In the genomic region with DNA sequence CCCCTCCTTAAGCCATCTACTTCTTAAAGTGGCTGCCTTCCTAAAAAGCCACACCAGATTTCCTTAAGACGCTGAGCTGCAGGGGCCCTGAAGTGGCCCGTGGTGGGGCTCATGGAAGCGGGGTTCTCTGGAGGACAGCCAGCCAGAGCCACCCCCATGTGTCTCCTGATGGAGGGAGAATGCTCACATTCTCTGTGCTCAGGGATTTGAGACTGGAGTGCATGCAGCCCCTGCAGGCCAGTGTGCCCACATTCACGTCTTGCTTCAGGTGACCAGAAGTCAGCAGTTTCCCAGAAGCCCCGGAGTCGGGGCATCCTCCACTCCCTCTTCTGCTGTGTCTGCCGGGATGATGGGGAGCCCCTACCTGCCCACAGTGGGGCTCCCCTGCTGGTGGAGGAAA, we compare ENCODE assay signal across 8 mouse cellular contexts. TPM values are rescaled to one million over a fixed set of nuclear protein-coding genes. Genes with fewer than 3 reads are reported as not detected.
A peak's percentile ranks its signal among the peaks of the same experiment; 100 is the strongest.
DNase-seq lines count a peak whose midpoint lies in the region; ATAC-seq and TF ChIP-seq lines count a peak whose summit lies in the region.

No protein-coding gene starts in this region.

- no peak for ATAC-seq in lung, embryonic 14.5 days (ENCODE audit: insufficient read depth)
- no peak for ATAC-seq in embryonic facial prominence, embryonic 15.5 days (ENCODE audit: insufficient number of reproducible peaks, low FRiP score, low TSS enrichment, low read depth)
- no peak for ATAC-seq in kidney, embryonic 15.5 days (replicated peaks; ENCODE audit: low FRiP score)
- ATAC-seq in neural tube, embryonic 14.5 days (ENCODE audit: low read depth), result no peak

- peaks cover 25% of the 10 kb centered on the region for H3K36me3 ChIP-seq in lung, embryonic 14.5 days (ENCODE audit: insufficient read depth)
- peaks cover 19% of the 10 kb centered on the region for H3K36me3 ChIP-seq in embryonic facial prominence, embryonic 15.5 days
- H3K36me3 ChIP-seq in kidney, embryonic 15.5 days, result peaks cover 24% of the 10 kb centered on the region
- H3K36me3 ChIP-seq in neural tube, embryonic 14.5 days (ENCODE audit: control insufficient read depth, insufficient read depth, low read length), result peaks cover 9% of the 10 kb centered on the region

- peak overlapping the region; percentile 88 for H3K4me3 ChIP-seq in lung, embryonic 14.5 days (ENCODE audit: low read depth, low read length)
- H3K4me3 ChIP-seq in embryonic facial prominence, embryonic 15.5 days (replicated peaks), result peak overlapping the region; percentile 91
- H3K4me3 ChIP-seq in kidney, embryonic 15.5 days (replicated peaks), result peak overlapping the region; percentile 97
- peak overlapping the region; percentile 97; the same call in 1 of the 2 replicates for H3K4me3 ChIP-seq in neural tube, embryonic 14.5 days (ENCODE audit: low read depth, low read length)

- H3K4me2 ChIP-seq in lung, embryonic 14.5 days, result peak overlapping the region; percentile 98
- H3K4me2 ChIP-seq in embryonic facial prominence, embryonic 15.5 days (replicated peaks), result peak overlapping the region; percentile 84
- peak overlapping the region; percentile 93 for H3K4me2 ChIP-seq in kidney, embryonic 15.5 days
- peak overlapping the region; percentile 89 for H3K4me2 ChIP-seq in neural tube, embryonic 14.5 days (ENCODE audit: low read depth, low read length)

- 39% methylated on average over 7 of the region's 7 CpGs for WGBS in lung, embryonic 14.5 days
- WGBS in embryonic facial prominence, embryonic 15.5 days, result 33% methylated on average over 7 of the region's 7 CpGs
- 42% methylated on average over 7 of the region's 7 CpGs for WGBS in kidney, embryonic 15.5 days
- WGBS in neural tube, embryonic 14.5 days, result 61% methylated on average over 7 of the region's 7 CpGs

- H3K27ac ChIP-seq in lung, embryonic 14.5 days (ENCODE audit: low read depth), result peak overlapping the region; percentile 99; the same call in 1 of the 2 replicates
- H3K27ac ChIP-seq in embryonic facial prominence, embryonic 15.5 days (replicated peaks), result peak overlapping the region; percentile 98
- peak overlapping the region; percentile 98 for H3K27ac ChIP-seq in kidney, embryonic 15.5 days
- no peak overlapping the region for H3K27ac ChIP-seq in neural tube, embryonic 14.5 days (ENCODE audit: low read depth, low read length)

- TF ChIP-seq CTCF in lung, embryonic 14.5 days (IDR thresholded peaks at IDR 0.05; ENCODE audit: low read depth), result no peak

- peak overlapping the region; percentile 99 for H3K9ac ChIP-seq in lung, embryonic 14.5 days
- peak overlapping the region; percentile 99 for H3K9ac ChIP-seq in embryonic facial prominence, embryonic 15.5 days
- peak overlapping the region; percentile 99 for H3K9ac ChIP-seq in kidney, embryonic 15.5 days
- H3K9ac ChIP-seq in neural tube, embryonic 14.5 days (replicated peaks; ENCODE audit: low read depth, low read length), result no peak overlapping the region

- peak; percentile 24 for DNase-seq in lung, embryonic 14.5 days
- no peak for DNase-seq in lung, postnatal 25 days (ENCODE audit: low spot score)
- no peak for DNase-seq in gastrocnemius, adult 18-20 months (ENCODE audit: low spot score)
- DNase-seq in testis, postnatal 10 days (ENCODE audit: low spot score), result no peak
- DNase-seq in embryo, embryonic 9.5 days (ENCODE audit: extremely low spot score), result no peak

- H3K9me3 ChIP-seq in lung, embryonic 14.5 days (ENCODE audit: low read depth, low read length), result no peaks in the 10 kb centered on the region
- H3K9me3 ChIP-seq in embryonic facial prominence, embryonic 15.5 days (replicated peaks), result no peaks in the 10 kb centered on the region
- no peaks in the 10 kb centered on the region for H3K9me3 ChIP-seq in kidney, embryonic 15.5 days (replicated peaks)
- H3K9me3 ChIP-seq in neural tube, embryonic 14.5 days (ENCODE audit: control insufficient read depth, low read length), result no peaks in the 10 kb centered on the region

- H3K27me3 ChIP-seq in lung, embryonic 14.5 days (ENCODE audit: insufficient read depth, low read length), result no peaks in the 10 kb centered on the region
- no peaks in the 10 kb centered on the region for H3K27me3 ChIP-seq in embryonic facial prominence, embryonic 15.5 days
- no peaks in the 10 kb centered on the region for H3K27me3 ChIP-seq in kidney, embryonic 15.5 days
- H3K27me3 ChIP-seq in neural tube, embryonic 14.5 days (ENCODE audit: control insufficient read depth, insufficient read depth, low read length), result no peaks in the 10 kb centered on the region

- H3K4me1 ChIP-seq in lung, embryonic 14.5 days (ENCODE audit: insufficient read depth), result peaks cover 12% of the 10 kb centered on the region
- H3K4me1 ChIP-seq in embryonic facial prominence, embryonic 15.5 days, result peaks cover 60% of the 10 kb centered on the region
- H3K4me1 ChIP-seq in kidney, embryonic 15.5 days, result peaks cover 60% of the 10 kb centered on the region
- H3K4me1 ChIP-seq in neural tube, embryonic 14.5 days (ENCODE audit: control insufficient read depth, insufficient read depth, low read length), result 0 out of 2 replicates have a peak, but pooled peaks cover 15% of the 10 kb centered on the region

RNA-seq across cellular contexts. Expression of a gene that starts 1.7 kb away (rescaled TPM):
- 99.4 and 102 TPM in 2 replicates for polyA plus RNA-seq in lung, embryonic 14.5 days (2014; fragmentation: Nextera tagmentation; extraction: Ambion mirVana)
- 86.6 and 89.3 TPM in 2 replicates for polyA plus RNA-seq in embryonic facial prominence, embryonic 15.5 days (2015; fragmentation: Nextera tagmentation; extraction: Ambion mirVana)
- 81.1 and 82.0 TPM in 2 replicates for polyA plus RNA-seq in kidney, embryonic 15.5 days (2015; fragmentation: Nextera tagmentation; extraction: Ambion mirVana)
- polyA plus RNA-seq in neural tube, embryonic 14.5 days (2014; fragmentation: Nextera tagmentation; extraction: Ambion mirVana), result 12.5 and 19.0 TPM in 2 replicates
- 100 to 1,000 TPM; 107 TPM for total RNA-seq in gastrocnemius, adult 18-20 months (2021)

RNA-seq across cellular contexts. Expression of a gene that starts 16.2 kb away (rescaled TPM):
- 0.42 and 0.43 TPM in 2 replicates for polyA plus RNA-seq in lung, embryonic 14.5 days (2014; fragmentation: Nextera tagmentation; extraction: Ambion mirVana)
- polyA plus RNA-seq in embryonic facial prominence, embryonic 15.5 days (2015; fragmentation: Nextera tagmentation; extraction: Ambion mirVana), result 0.08 and 0.16 TPM in 2 replicates
- polyA plus RNA-seq in kidney, embryonic 15.5 days (2015; fragmentation: Nextera tagmentation; extraction: Ambion mirVana), result 11.5 and 12.3 TPM in 2 replicates
- polyA plus RNA-seq in neural tube, embryonic 14.5 days (2014; fragmentation: Nextera tagmentation; extraction: Ambion mirVana), result 0.17 and 0.20 TPM in 2 replicates
- total RNA-seq in gastrocnemius, adult 18-20 months (2021), result under 1 TPM in 1 of 2 experiments, not detected in 1; 0.11 TPM

RNA-seq across cellular contexts. Expression of a gene that starts 18.0 kb away (rescaled TPM):
- polyA plus RNA-seq in lung, embryonic 14.5 days (2014; fragmentation: Nextera tagmentation; extraction: Ambion mirVana), result 3.1 and 3.5 TPM in 2 replicates
- 3.7 and 4.7 TPM in 2 replicates for polyA plus RNA-seq in embryonic facial prominence, embryonic 15.5 days (2015; fragmentation: Nextera tagmentation; extraction: Ambion mirVana)
- 3.8 and 5.9 TPM in 2 replicates for polyA plus RNA-seq in kidney, embryonic 15.5 days (2015; fragmentation: Nextera tagmentation; extraction: Ambion mirVana)
- polyA plus RNA-seq in neural tube, embryonic 14.5 days (2014; fragmentation: Nextera tagmentation; extraction: Ambion mirVana), result 1.7 and 2.2 TPM in 2 replicates
- 1 to 10 TPM; 3.6 to 8.1 TPM for total RNA-seq in gastrocnemius, adult 18-20 months (2021)

RNA-seq across cellular contexts. Expression of a gene that starts 31.1 kb away (rescaled TPM):
- polyA plus RNA-seq in lung, embryonic 14.5 days (2014; fragmentation: Nextera tagmentation; extraction: Ambion mirVana), result 0.62 and 0.63 TPM in 2 replicates
- polyA plus RNA-seq in embryonic facial prominence, embryonic 15.5 days (2015; fragmentation: Nextera tagmentation; extraction: Ambion mirVana), result 2.5 and 2.8 TPM in 2 replicates
- polyA plus RNA-seq in kidney, embryonic 15.5 days (2015; fragmentation: Nextera tagmentation; extraction: Ambion mirVana), result 0.67 and 0.82 TPM in 2 replicates
- polyA plus RNA-seq in neural tube, embryonic 14.5 days (2014; fragmentation: Nextera tagmentation; extraction: Ambion mirVana), result 0.86 and 1.1 TPM in 2 replicates
- under 1 TPM in 1 of 2 experiments, not detected in 1; 0.11 TPM for total RNA-seq in gastrocnemius, adult 18-20 months (2021)
